9 mouse cellular contexts compared by ENCODE assay signal in the genomic region with DNA sequence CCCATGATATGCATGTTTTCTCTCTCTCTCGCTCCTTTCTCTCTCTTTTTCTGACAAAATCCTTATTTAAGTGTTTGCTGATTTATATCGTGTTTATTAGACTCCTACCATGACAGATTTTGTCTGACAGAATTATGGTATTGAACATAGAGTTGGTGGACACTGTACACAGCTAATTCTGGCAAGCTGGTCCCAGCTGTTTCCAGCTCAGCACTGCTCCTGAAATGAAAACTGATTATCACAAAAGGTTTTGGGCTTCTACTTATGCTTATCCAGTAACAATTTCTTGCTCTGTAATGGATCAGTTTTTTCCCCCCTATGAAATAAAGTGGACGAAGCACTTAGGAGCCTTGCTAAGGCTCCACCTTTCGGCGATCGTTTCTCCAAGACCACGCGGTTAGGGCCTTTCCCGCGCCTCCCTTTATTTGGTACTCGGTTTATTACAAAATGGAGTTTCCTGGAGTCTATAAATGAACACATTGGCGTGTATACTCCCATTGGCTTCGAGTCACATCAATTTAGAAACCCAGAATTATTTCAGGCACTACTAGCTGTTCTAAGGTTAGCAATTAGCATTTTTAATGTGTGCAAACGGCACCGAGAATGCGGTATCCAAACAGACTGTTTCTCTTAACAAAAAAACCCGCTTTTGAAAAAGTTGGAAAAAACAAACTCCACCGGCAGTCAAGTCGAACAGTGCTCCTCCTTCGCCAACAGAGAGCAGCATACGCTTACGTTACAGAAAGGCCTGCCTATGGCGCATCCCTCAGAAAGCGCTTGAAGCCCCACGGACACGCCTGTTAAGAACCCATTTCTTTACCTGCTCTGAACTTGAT.
A peak's percentile ranks its signal among the peaks of the same experiment; 100 is the strongest.
DNase-seq lines count a peak whose midpoint lies in the region; ATAC-seq and TF ChIP-seq lines count a peak whose summit lies in the region.
"Had no signal": no experiment of that assay in that cellular context is flagged by ENCODE, and none has a peak within 500 bp of the region (broad histone marks: within the 10 kb centered on the region; RNA-seq: fewer than 3 reads in every experiment).

No protein-coding gene starts in this region.

- DNase-seq in 3T3-L1 (ENCODE audit: low read depth, low spot score) (peak; percentile 24), R1 (ENCODE audit: low read depth, low spot score) (peak; percentile 69)
- peak; percentile 23 for DNase-seq in left cerebral cortex, adult 11 months (ENCODE audit: low spot score)
- peak; percentile 30 for DNase-seq in right cerebral cortex, postnatal 25 days

- no peak for TF ChIP-seq POLR2A in embryonic fibroblast, embryonic 13.5 days (IDR thresholded peaks at IDR 0.05; ENCODE audit: low read depth, low read length)

- H3K27ac ChIP-seq in embryonic fibroblast, embryonic 13.5 days (ENCODE audit: insufficient read depth, low read length) = no peak overlapping the region

- no peaks in the 10 kb centered on the region for H3K4me1 ChIP-seq in embryonic fibroblast, embryonic 13.5 days (ENCODE audit: control insufficient read depth, insufficient read depth, low read length)

- no peak overlapping the region for H3K4me3 ChIP-seq in embryonic fibroblast, embryonic 13.5 days (ENCODE audit: insufficient read depth, low read length)
- H3K4me3 ChIP-seq: erythroblast, embryonic 14.5 days had no signal

- peak; percentile 80 to 93 for ATAC-seq in hematopoietic stem cell, adult 5-6 weeks (replicated peaks in 1 of 2; ENCODE audit: insufficient read depth in 1 of 2, low FRiP score in 2 of 2, low TSS enrichment in 1 of 2, low read depth in 1 of 2, poor library complexity in 2 of 2, severe bottlenecking in 2 of 2)
- ATAC-seq in megakaryocyte progenitor cell, adult 5-6 weeks (replicated peaks; ENCODE audit: poor library complexity) = peak; percentile 99
- ATAC-seq in inflammation-experienced regulatory T-cells, adult 6 months = no peak

- TF ChIP-seq CTCF in embryonic fibroblast, embryonic 13.5 days (IDR thresholded peaks at IDR 0.05; ENCODE audit: borderline replicate concordance, insufficient read depth, low read length) = peak; percentile 76
